Mouse (Mus musculus): ENCODE measurements at regions not wholly inside any gene's neighbourhood (a gene's known extent, or its start where the extent isn't known, plus 50 kb on each side); places are given as distances from the start of the nearest gene placed in this dataset.

DNA sequence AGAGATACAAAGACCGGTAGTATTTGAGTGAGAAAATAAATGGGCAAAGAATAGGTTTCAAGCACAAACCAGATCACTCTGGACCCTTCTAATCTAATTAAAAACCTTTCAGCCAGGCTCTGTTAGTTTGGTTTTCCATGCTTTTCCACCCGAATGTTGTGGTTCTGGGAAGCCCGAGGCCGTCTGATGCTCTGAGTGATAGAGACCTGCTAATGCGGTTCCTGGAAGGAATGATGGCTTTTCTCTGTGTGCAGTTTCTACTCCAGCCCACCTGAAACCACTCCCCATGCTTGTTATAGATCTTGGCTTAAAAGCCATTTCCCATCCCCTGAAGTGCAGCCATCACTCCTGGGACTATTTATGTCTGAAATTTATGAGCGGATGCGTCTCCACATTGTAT is 251.4 kb upstream of the Nrp1 start:
- Histone ChIP-seq H3K4me3 (ENCODE audit: low read depth, low read length) (no peak overlapping the region), H3K4me1 (ENCODE audit: control insufficient read depth, low read depth, low read length) (no peaks in the 10 kb centered on the region), H3K9ac (ENCODE audit: low read depth, low read length) (no peak overlapping the region), H3K36me3 (ENCODE audit: control insufficient read depth, insufficient read depth) (no peaks in the 10 kb centered on the region), H3K4me2 (ENCODE audit: low read depth, low read length) (no peak overlapping the region), H3K27ac (ENCODE audit: low read length) (no peak overlapping the region), H3K27me3 (ENCODE audit: control insufficient read depth, insufficient read depth, low read depth, low read length) (no peaks in the 10 kb centered on the region), H3K9me3 (replicated peaks; ENCODE audit: control insufficient read depth, low read length) (no peaks in the 10 kb centered on the region)
- ATAC-seq (ENCODE audit: low read depth): no peak
- WGBS (ENCODE audit: insufficient replicate concordance): 75% methylated on average over 7 of the region's 7 CpGs

GRCm38 (mm10) chr8:128109036-128109435 is 249.4 kb upstream of the Nrp1 start:
- Histone ChIP-seq H3K27ac (ENCODE audit: low read length) (no peak overlapping the region), H3K36me3 (ENCODE audit: control insufficient read depth, insufficient read depth) (no peaks in the 10 kb centered on the region), H3K9ac (ENCODE audit: low read depth, low read length) (no peak overlapping the region), H3K27me3 (ENCODE audit: control insufficient read depth, insufficient read depth, low read depth, low read length) (no peaks in the 10 kb centered on the region), H3K9me3 (replicated peaks; ENCODE audit: control insufficient read depth, low read length) (no peaks in the 10 kb centered on the region), H3K4me3 (ENCODE audit: low read depth, low read length) (no peak overlapping the region), H3K4me1 (ENCODE audit: control insufficient read depth, low read depth, low read length) (no peaks in the 10 kb centered on the region), H3K4me2 (ENCODE audit: low read depth, low read length) (no peak overlapping the region)
- WGBS (ENCODE audit: insufficient replicate concordance): 38% methylated on average over 3 of the region's 3 CpGs
- no peak for ATAC-seq (ENCODE audit: low read depth)

DNA sequence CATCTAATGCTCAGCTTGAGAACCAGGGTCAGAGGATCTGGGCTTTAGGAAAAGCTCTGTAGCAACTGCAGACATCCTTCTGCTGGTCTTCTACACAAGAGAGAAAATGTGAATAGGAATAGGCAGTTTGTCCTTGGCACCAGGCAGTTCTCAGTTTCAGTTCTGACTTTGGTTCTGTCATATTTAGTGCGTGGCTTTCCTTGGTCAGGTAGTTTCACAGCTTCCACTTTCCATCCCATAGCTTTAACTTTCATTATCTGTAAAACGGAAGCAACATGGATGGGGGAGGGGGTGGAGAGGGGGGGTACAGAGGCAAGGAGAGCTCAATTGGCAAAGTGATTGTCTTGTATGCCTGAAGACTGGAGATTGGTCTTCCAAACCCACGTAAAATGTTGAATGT is 247.3 kb upstream of the Nrp1 start:
- no peaks in the 10 kb centered on the region for H3K36me3 ChIP-seq (ENCODE audit: control insufficient read depth, insufficient read depth)
- no peak overlapping the region for H3K9ac ChIP-seq (ENCODE audit: low read depth, low read length)
- no peak overlapping the region for H3K4me2 ChIP-seq (ENCODE audit: low read depth, low read length)
- ATAC-seq (ENCODE audit: low read depth): no peak
- no peak overlapping the region for H3K27ac ChIP-seq (ENCODE audit: low read length)
- 41% methylated on average over 3 of the region's 3 CpGs for WGBS (ENCODE audit: insufficient replicate concordance)
- H3K4me3 ChIP-seq (ENCODE audit: low read depth, low read length): no peak overlapping the region
- no peaks in the 10 kb centered on the region for H3K27me3 ChIP-seq (ENCODE audit: control insufficient read depth, insufficient read depth, low read depth, low read length)
- no peaks in the 10 kb centered on the region for H3K9me3 ChIP-seq (replicated peaks; ENCODE audit: control insufficient read depth, low read length)
- H3K4me1 ChIP-seq (ENCODE audit: control insufficient read depth, low read depth, low read length): no peaks in the 10 kb centered on the region

DNA sequence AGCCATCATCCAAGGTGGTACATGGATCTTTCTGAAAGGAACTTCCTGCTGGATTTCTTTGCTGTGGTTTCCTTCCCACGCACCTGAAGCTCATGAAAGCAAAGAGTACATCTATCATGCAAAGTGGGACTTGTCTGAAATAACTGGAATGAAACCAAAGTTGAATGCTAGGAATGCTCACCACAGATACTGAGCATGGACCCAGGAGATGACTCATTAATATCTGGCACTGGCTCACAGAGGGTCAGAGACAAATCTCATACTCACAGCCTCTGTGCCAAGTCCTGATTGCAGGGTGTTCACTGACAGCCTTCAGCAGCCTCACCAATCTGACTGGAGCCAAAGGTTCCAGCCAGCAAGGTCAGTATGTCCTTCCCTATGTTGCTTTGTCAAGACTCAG is 245.3 kb upstream of the Nrp1 start:
- WGBS (ENCODE audit: insufficient replicate concordance): 53% methylated on average over 1 of the region's 1 CpGs
- H3K27me3 ChIP-seq (ENCODE audit: control insufficient read depth, insufficient read depth, low read depth, low read length): no peaks in the 10 kb centered on the region

GRCm38 (mm10) chr8:128141290-128141966 is 217.0 kb upstream of the Nrp1 start:
- H3K36me3 ChIP-seq (ENCODE audit: control insufficient read depth, insufficient read depth): no peaks in the 10 kb centered on the region

More for the DNA sequence above, 245.3 kb upstream of the Nrp1 start:
- Histone ChIP-seq H3K4me3 (ENCODE audit: low read depth, low read length) (no peak overlapping the region), H3K4me1 (ENCODE audit: control insufficient read depth, low read depth, low read length) (no peaks in the 10 kb centered on the region), H3K36me3 (ENCODE audit: control insufficient read depth, insufficient read depth) (no peaks in the 10 kb centered on the region), H3K4me2 (ENCODE audit: low read depth, low read length) (no peak overlapping the region), H3K9me3 (replicated peaks; ENCODE audit: control insufficient read depth, low read length) (no peaks in the 10 kb centered on the region), H3K9ac (ENCODE audit: low read depth, low read length) (no peak overlapping the region), H3K27ac (ENCODE audit: low read length) (no peak overlapping the region)
- ATAC-seq (ENCODE audit: low read depth): no peak

DNA sequence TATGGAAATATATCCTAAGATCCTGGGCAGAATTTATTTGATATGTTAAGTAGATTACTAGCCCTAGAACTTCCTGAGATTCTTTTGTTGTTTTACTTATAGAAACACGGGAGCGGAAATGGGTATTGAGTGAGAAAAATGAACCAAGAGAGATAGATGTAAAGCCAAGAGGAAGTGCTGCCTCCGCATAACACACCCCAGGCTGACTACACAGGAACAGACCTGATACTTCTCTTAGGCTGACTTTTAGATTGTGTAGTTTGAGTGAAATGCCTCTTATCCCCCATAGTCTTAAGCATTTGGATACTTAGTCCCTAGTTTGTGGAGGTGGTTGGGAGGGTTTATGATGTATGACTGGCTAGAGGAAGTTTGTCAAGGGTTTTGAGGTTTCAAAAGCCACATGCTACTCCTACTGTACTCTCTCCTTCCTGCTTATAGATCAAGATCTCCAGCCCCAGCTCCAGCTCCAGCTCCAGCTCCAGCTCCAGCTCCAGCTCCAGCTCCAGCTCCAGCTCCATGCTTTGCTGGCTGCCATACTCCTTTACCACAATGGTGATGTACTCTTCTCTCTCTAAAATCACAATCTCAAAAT is 210.0 kb upstream of the Nrp1 start:
- Histone ChIP-seq H3K9ac (ENCODE audit: low read depth, low read length) (no peak overlapping the region), H3K4me1 (ENCODE audit: control insufficient read depth, low read depth, low read length) (no peaks in the 10 kb centered on the region), H3K27ac (ENCODE audit: low read length) (no peak overlapping the region), H3K27me3 (ENCODE audit: control insufficient read depth, insufficient read depth, low read depth, low read length) (no peaks in the 10 kb centered on the region), H3K4me3 (ENCODE audit: low read depth, low read length) (no peak overlapping the region), H3K9me3 (replicated peaks; ENCODE audit: control insufficient read depth, low read length) (no peaks in the 10 kb centered on the region), H3K36me3 (ENCODE audit: control insufficient read depth, insufficient read depth) (no peaks in the 10 kb centered on the region), H3K4me2 (ENCODE audit: low read depth, low read length) (no peak overlapping the region)
- whole genome bisulfite sequencing (ENCODE audit: insufficient replicate concordance): 27% methylated on average over 3 of the region's 3 CpGs
- no peak for ATAC-seq (ENCODE audit: low read depth)

More at GRCm38 (mm10) chr8:128141290-128141966, 217.0 kb upstream of the Nrp1 start:
- Histone ChIP-seq H3K4me2 (ENCODE audit: low read depth, low read length) (no peak overlapping the region), H3K4me1 (ENCODE audit: control insufficient read depth, low read depth, low read length) (no peaks in the 10 kb centered on the region), H3K27ac (ENCODE audit: low read length) (no peak overlapping the region), H3K4me3 (ENCODE audit: low read depth, low read length) (no peak overlapping the region), H3K9ac (ENCODE audit: low read depth, low read length) (no peak overlapping the region), H3K9me3 (replicated peaks; ENCODE audit: control insufficient read depth, low read length) (no peaks in the 10 kb centered on the region), H3K27me3 (ENCODE audit: control insufficient read depth, insufficient read depth, low read depth, low read length) (no peaks in the 10 kb centered on the region)
- 29% methylated on average over 4 of the region's 4 CpGs for WGBS (ENCODE audit: insufficient replicate concordance)
- ATAC-seq (ENCODE audit: low read depth): no peak

DNA sequence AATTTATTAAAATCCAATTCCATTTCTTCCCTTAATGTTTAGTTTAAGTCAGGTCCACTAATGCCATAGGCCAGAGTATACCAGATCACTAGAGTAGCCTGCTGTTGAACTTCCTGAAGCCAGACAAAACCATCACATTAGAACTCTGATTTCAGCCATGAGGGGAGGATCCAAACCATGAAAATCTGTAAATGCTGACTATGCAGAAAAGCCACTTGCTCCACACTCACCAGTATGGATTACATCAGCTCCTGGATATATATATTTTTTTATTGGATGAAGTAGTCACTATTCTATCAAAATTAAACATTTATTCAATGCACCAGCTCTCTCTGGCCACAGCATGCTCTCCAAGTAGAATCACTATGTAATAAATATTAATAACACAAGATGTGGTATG is 202.8 kb upstream of the Nrp1 start:
- H3K27ac ChIP-seq (ENCODE audit: low read length): no peak overlapping the region

GRCm38 (mm10) chr8:128156221-128156620 is 202.2 kb upstream of the Nrp1 start:
- no peaks in the 10 kb centered on the region for H3K27me3 ChIP-seq (ENCODE audit: control insufficient read depth, insufficient read depth, low read depth, low read length)
- no peak for ATAC-seq (ENCODE audit: low read depth)
- H3K27ac ChIP-seq (ENCODE audit: low read length): no peak overlapping the region
- H3K4me1 ChIP-seq (ENCODE audit: control insufficient read depth, low read depth, low read length): no peaks in the 10 kb centered on the region
- H3K9ac ChIP-seq (ENCODE audit: low read depth, low read length): no peak overlapping the region
- WGBS (ENCODE audit: insufficient replicate concordance): 13% methylated on average over 3 of the region's 3 CpGs
- H3K36me3 ChIP-seq (ENCODE audit: control insufficient read depth, insufficient read depth): no peaks in the 10 kb centered on the region
- H3K4me2 ChIP-seq (ENCODE audit: low read depth, low read length): no peak overlapping the region
- no peak overlapping the region for H3K4me3 ChIP-seq (ENCODE audit: low read depth, low read length)
- no peaks in the 10 kb centered on the region for H3K9me3 ChIP-seq (replicated peaks; ENCODE audit: control insufficient read depth, low read length)

More for the DNA sequence above, 202.8 kb upstream of the Nrp1 start:
- no peak overlapping the region for H3K4me2 ChIP-seq (ENCODE audit: low read depth, low read length)
- H3K9ac ChIP-seq (ENCODE audit: low read depth, low read length): no peak overlapping the region
- no peaks in the 10 kb centered on the region for H3K4me1 ChIP-seq (ENCODE audit: control insufficient read depth, low read depth, low read length)
- ATAC-seq (ENCODE audit: low read depth): no peak
- H3K27me3 ChIP-seq (ENCODE audit: control insufficient read depth, insufficient read depth, low read depth, low read length): no peaks in the 10 kb centered on the region
- no peaks in the 10 kb centered on the region for H3K36me3 ChIP-seq (ENCODE audit: control insufficient read depth, insufficient read depth)
- no peaks in the 10 kb centered on the region for H3K9me3 ChIP-seq (replicated peaks; ENCODE audit: control insufficient read depth, low read length)
- H3K4me3 ChIP-seq (ENCODE audit: low read depth, low read length): no peak overlapping the region

DNA sequence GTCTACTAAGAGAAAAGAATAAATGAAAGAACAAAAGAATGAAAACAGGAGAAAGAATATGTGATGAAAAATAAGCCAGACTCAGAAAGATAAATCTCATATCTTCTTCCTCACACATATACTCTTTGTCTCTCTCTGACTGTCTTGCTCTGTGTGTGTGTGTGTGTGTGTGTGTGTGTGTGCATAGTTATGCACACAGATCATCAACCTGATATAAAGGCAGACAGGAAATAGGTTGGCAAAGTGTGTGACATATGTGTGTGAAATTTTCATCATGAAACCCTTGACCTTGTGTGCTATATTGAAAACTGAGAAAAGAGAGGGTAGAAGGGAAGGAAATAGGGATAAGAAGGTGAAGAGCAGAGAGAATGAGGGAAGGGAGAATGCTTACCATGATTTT is 195.5 kb upstream of the Nrp1 start:
- no peak for ATAC-seq (ENCODE audit: low read depth)

More for the DNA sequence above, 195.5 kb upstream of the Nrp1 start:
- H3K4me3 ChIP-seq (ENCODE audit: low read depth, low read length): no peak overlapping the region
- no peaks in the 10 kb centered on the region for H3K4me1 ChIP-seq (ENCODE audit: control insufficient read depth, low read depth, low read length)
- no peak overlapping the region for H3K27ac ChIP-seq (ENCODE audit: low read length)
- H3K9me3 ChIP-seq (replicated peaks; ENCODE audit: control insufficient read depth, low read length): no peaks in the 10 kb centered on the region
- H3K9ac ChIP-seq (ENCODE audit: low read depth, low read length): no peak overlapping the region
- H3K27me3 ChIP-seq (ENCODE audit: control insufficient read depth, insufficient read depth, low read depth, low read length): no peaks in the 10 kb centered on the region
- H3K36me3 ChIP-seq (ENCODE audit: control insufficient read depth, insufficient read depth): no peaks in the 10 kb centered on the region
- no peak overlapping the region for H3K4me2 ChIP-seq (ENCODE audit: low read depth, low read length)

All from liver, embryonic 16.5 days (tissue).